8 mouse cellular contexts compared by ENCODE assay signal in genomic region chr11:85829520-85830440, GRCm38 (mm10). TPM values are rescaled to one million over a fixed set of nuclear protein-coding genes. Genes with fewer than 3 reads are reported as not detected.
A peak's percentile ranks its signal among the peaks of the same experiment; 100 is the strongest.
DNase-seq lines count a peak whose midpoint lies in the region; ATAC-seq lines count a peak whose summit lies in the region.

No protein-coding gene starts in this region.

- peak overlapping the region; percentile 93 for H3K27ac ChIP-seq in embryonic facial prominence, embryonic 10.5 days (replicated peaks)
- peak overlapping the region; percentile 57; the same call in 1 of the 2 replicates for H3K27ac ChIP-seq in intestine, embryonic 16.5 days (ENCODE audit: low read length)
- H3K27ac ChIP-seq in midbrain, embryonic 13.5 days, result no peak overlapping the region

- H3K4me2 ChIP-seq in intestine, embryonic 16.5 days (ENCODE audit: low read depth, low read length), result peak overlapping the region; percentile 56
- peak overlapping the region; percentile 48 for H3K4me2 ChIP-seq in midbrain, embryonic 13.5 days (replicated peaks)

- peak overlapping the region; percentile 70 for H3K4me3 ChIP-seq in embryonic facial prominence, embryonic 10.5 days
- peak overlapping the region; percentile 34 for H3K4me3 ChIP-seq in intestine, embryonic 16.5 days (ENCODE audit: low read length)
- peak overlapping the region; percentile 29 for H3K4me3 ChIP-seq in midbrain, embryonic 13.5 days (replicated peaks)

- H3K27me3 ChIP-seq in embryonic facial prominence, embryonic 10.5 days (replicated peaks; ENCODE audit: low read depth, poor library complexity, severe bottlenecking), result peaks cover 98% of the 10 kb centered on the region
- peaks cover 49% of the 10 kb centered on the region for H3K27me3 ChIP-seq in intestine, embryonic 16.5 days (replicated peaks; ENCODE audit: control insufficient read depth, insufficient read depth, low read length)
- peaks cover 98% of the 10 kb centered on the region for H3K27me3 ChIP-seq in midbrain, embryonic 13.5 days

- peak; percentile 46 for DNase-seq in adrenal gland, adult 2 months
- DNase-seq in adrenal gland, adult 8-10 months, result no peak
- DNase-seq in embryonic facial prominence, embryonic 10.5 days (ENCODE audit: low spot score), result peak; percentile 88
- no peak for DNase-seq in yolk sac, embryonic 10.5 days (ENCODE audit: low spot score)
- DNase-seq in layer of hippocampus, adult 8-10 months (ENCODE audit: low spot score in 2 of 2), result no peak
- no peak for DNase-seq in cerebellum, postnatal 36 days

- WGBS in embryonic facial prominence, embryonic 10.5 days, result under 1% methylated on average over 61 of the region's 61 CpGs
- 9% methylated on average over 61 of the region's 61 CpGs for WGBS in intestine, embryonic 16.5 days
- WGBS in midbrain, embryonic 13.5 days, result under 1% methylated on average over 61 of the region's 61 CpGs

- peak overlapping the region; percentile 57 for H3K9ac ChIP-seq in intestine, embryonic 16.5 days (ENCODE audit: low read depth, low read length)
- no peak overlapping the region for H3K9ac ChIP-seq in midbrain, embryonic 13.5 days (replicated peaks)

- H3K36me3 ChIP-seq in embryonic facial prominence, embryonic 10.5 days (replicated peaks), result peaks cover 7% of the 10 kb centered on the region
- no peaks in the 10 kb centered on the region for H3K36me3 ChIP-seq in intestine, embryonic 16.5 days (ENCODE audit: control insufficient read depth, insufficient read depth, low read length)
- no peaks in the 10 kb centered on the region for H3K36me3 ChIP-seq in midbrain, embryonic 13.5 days

- H3K9me3 ChIP-seq in embryonic facial prominence, embryonic 10.5 days, result no peaks in the 10 kb centered on the region
- no peaks in the 10 kb centered on the region for H3K9me3 ChIP-seq in intestine, embryonic 16.5 days (ENCODE audit: control insufficient read depth, low read length)
- no peaks in the 10 kb centered on the region for H3K9me3 ChIP-seq in midbrain, embryonic 13.5 days

- ATAC-seq in intestine, embryonic 16.5 days, result no peak
- ATAC-seq in midbrain, embryonic 13.5 days, result no peak

- H3K4me1 ChIP-seq in embryonic facial prominence, embryonic 10.5 days, result peaks cover 90% of the 10 kb centered on the region
- H3K4me1 ChIP-seq in intestine, embryonic 16.5 days (ENCODE audit: control insufficient read depth, insufficient read depth, low read length), result peaks cover 30% of the 10 kb centered on the region
- H3K4me1 ChIP-seq in midbrain, embryonic 13.5 days (replicated peaks), result peaks cover 40% of the 10 kb centered on the region

RNA-seq across cellular contexts. Expression of gene Tbx2, which starts 2.6 kb away (rescaled TPM):
- total RNA-seq in adrenal gland, adult 2 months (2021), result 10 to 100 TPM; 16.8 to 29.0 TPM
- polyA plus RNA-seq in adrenal gland, adult 2 months (2012; rRNA removed), result 54.5 and 56.0 TPM in 2 replicates
- total RNA-seq in adrenal gland, adult 8-10 months (2022), result 10 to 100 TPM; 23.4 to 30.5 (median 24.9) TPM
- polyA plus RNA-seq in embryonic facial prominence, embryonic 10.5 days (2016; fragmentation: Nextera tagmentation; extraction: Ambion mirVana), result 9.9 and 10.9 TPM in 2 replicates
- polyA plus RNA-seq in intestine, embryonic 16.5 days (2015; fragmentation: Nextera tagmentation; extraction: Ambion mirVana), result 1.7 and 2.2 TPM in 2 replicates
- 0.44 and 0.57 TPM in 2 replicates for polyA plus RNA-seq in midbrain, embryonic 13.5 days (2015; fragmentation: Nextera tagmentation; extraction: Ambion mirVana)
- total RNA-seq in layer of hippocampus, adult 8-10 months (2022), result 1 to 10 TPM; 1.4 to 2.0 (median 1.7) TPM

RNA-seq across cellular contexts. Expression of gene Gm11444, which starts 20.4 kb away (rescaled TPM):
- not detected for total RNA-seq in adrenal gland, adult 2 months (2021)
- polyA plus RNA-seq in adrenal gland, adult 2 months (2012; rRNA removed), result not detected in 2 replicates
- total RNA-seq in adrenal gland, adult 8-10 months (2022), result not detected
- polyA plus RNA-seq in embryonic facial prominence, embryonic 10.5 days (2016; fragmentation: Nextera tagmentation; extraction: Ambion mirVana), result not detected in 2 replicates
- not detected in 2 replicates for polyA plus RNA-seq in intestine, embryonic 16.5 days (2015; fragmentation: Nextera tagmentation; extraction: Ambion mirVana)
- not detected in 2 replicates for polyA plus RNA-seq in midbrain, embryonic 13.5 days (2015; fragmentation: Nextera tagmentation; extraction: Ambion mirVana)
- total RNA-seq in layer of hippocampus, adult 8-10 months (2022), result not detected

RNA-seq across cellular contexts. Expression of gene Tbx4, which starts 56.4 kb away (rescaled TPM):
- total RNA-seq in adrenal gland, adult 2 months (2021), result under 1 TPM in 1 of 2 experiments, not detected in 1; 0.10 TPM
- polyA plus RNA-seq in adrenal gland, adult 2 months (2012; rRNA removed), result 0.10 and 0.27 TPM in 2 replicates
- under 1 TPM in 2 of 4 experiments, not detected in 2; 0.10 to 0.15 TPM for total RNA-seq in adrenal gland, adult 8-10 months (2022)
- 1.0 and 1.4 TPM in 2 replicates for polyA plus RNA-seq in embryonic facial prominence, embryonic 10.5 days (2016; fragmentation: Nextera tagmentation; extraction: Ambion mirVana)
- not detected in 2 replicates for polyA plus RNA-seq in intestine, embryonic 16.5 days (2015; fragmentation: Nextera tagmentation; extraction: Ambion mirVana)
- polyA plus RNA-seq in midbrain, embryonic 13.5 days (2015; fragmentation: Nextera tagmentation; extraction: Ambion mirVana), result 0.20 and 0.26 TPM in 2 replicates
- total RNA-seq in layer of hippocampus, adult 8-10 months (2022), result under 1 TPM; 0.11 to 0.17 (median 0.14) TPM

Comparison
In these comparisons a context has a peak if more than half of its experiments do, and no peak if none do; other contexts are left out.
1. DNase-seq: peak in adrenal gland, adult 2 months (single experiment) and embryonic facial prominence, embryonic 10.5 days (single experiment); none in adrenal gland, adult 8-10 months (single experiment), yolk sac, embryonic 10.5 days (single experiment), layer of hippocampus, adult 8-10 months (0 of 2) and cerebellum, postnatal 36 days (0 of 2).
2. Peak in every context shown above with its lines, with median percentiles within 50 percentile points of each other: H3K4me3 ChIP-seq.